Mouse (Mus musculus) lung, postnatal 4 days (tissue): ENCODE data around the gene Wdr4.

Experiments
- DNase-seq, 2 experiments: peaks; one replicate each; pipeline ENCODE4 v3.0.0; 2021

Gene Wdr4

DNA sequence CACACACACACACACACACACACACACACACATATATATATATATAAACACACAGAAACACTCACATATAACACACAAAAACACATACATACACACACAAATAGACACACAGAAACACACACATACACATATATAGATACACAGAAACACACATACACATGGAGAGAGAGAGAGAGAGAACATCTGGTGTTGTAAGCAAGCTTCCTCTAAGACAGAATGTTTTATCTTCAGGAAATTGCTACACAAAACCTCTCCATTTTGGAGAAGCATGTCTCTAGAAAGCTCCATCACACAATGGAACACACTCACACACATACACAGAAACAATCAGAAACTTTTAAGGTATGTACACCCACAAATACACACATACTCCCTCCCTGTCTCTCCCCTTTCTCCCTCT lies 28.4 kb downstream of the Wdr4 start:
- no peak for DNase-seq

DNA sequence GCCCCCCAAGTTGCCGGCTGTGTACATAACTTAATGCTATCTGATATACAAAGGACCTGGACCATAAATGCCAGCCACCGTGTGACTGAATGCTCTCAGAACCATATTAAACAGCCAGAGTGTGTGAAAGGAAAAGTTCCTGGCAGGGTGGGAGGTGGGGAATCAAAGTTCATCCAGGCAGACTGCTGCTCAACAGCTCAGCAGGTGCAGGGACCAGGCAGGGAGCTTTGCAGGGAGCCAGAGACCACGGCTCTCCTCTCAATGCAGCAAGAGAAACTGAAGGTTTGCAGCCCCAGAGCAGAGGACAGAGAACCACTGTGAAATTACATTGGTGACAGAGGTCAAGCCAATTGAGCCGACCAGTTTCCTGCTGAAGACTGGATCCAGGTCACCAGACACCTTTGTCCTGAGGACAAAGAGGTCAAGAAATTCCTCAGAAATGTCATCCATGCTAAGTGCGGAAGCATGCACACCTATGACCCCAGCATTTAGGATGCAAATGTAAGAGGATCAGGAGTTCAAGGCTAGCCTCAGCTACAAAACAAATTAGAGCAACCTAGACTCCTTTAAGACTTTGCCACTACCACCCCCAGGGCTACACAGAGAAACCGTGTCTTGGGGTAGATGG lies 32.2 kb downstream of the Wdr4 start:
- DNase-seq, result no peak

DNA sequence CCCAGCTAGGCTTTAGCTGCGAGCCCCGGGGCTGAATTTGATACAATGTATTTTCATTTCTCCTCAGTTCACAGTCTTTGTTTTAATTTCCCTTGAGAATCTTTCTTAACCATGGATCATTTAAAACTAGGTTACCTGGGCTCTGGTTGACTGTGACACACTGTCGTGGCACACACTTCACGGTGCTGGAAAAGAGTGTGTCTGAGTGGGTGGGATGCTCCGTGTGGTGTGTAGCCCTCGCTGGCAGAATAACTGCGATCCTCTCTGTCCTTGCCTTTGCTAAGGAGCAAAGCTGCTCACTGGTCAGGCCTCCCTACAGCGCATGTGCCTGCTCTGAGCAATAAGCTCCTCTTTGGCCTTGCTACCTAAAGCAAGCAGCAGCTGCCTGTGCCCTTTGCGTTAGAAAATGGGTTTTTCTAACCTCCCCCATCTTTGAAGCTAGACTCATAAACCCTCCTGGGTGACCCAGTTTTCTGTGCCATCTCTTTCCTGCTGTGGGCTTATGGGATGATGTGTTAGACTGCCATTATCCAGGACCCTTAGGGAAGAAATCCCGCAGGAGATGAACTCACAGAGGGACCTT lies 33.1 kb downstream of the Wdr4 start:
- no peak for DNase-seq

DNA sequence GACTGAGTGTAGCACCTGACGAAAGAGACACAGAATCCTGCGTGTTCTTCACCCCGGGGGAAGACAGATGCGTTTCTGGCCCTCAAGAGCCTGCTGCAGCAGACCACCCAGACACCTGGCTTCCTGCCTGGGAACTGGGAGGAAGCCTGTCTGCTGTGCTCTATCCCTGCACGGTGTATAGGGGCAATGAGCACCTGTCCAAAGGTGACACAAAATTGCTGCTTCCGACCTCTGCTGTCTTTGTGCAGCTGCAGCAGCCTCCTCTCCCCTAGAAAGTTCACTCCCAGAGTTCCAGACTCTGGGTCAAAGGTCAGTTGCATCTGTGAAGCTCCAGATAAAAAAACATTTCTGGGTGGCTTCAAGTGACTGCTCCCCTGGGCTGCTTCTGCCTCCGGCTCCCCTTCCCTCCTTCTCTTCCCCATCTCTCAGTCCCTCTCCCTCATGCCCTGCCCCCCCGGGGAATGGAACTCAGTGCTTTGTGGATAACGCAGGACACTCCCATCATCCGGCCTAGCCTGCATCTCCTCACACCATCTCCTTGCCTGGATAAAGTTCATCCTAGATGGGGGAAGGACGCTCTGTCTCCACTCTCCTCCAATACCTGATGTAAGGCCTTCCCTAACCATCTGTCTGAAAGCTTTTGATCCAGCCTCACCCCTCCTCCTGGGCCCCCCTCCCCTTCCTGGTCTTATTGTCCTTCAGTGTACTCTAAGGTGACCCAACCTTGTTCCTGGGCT lies 40.5 kb downstream of the Wdr4 start:
- DNase-seq, result no peak

DNA sequence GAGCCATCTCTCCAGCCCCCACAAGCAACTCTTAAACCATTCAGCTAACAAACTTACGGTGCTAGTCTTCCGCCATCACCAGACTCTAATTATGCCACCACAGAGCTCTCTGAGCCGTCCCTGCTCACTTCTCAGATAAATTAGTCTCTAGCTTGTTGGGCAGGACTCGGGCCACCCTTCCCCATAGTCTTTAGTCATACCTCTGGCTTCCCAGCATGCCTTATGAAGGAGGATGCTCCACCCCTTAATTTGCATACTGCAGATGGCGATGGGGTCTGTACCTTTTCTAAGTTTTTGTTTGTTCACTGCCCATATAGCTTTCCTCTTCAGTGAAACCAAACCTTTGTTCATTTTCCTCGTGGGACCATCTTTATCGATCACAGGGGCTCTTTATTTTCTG lies 41.2 kb downstream of the Wdr4 start:
- no peak for DNase-seq

DNA sequence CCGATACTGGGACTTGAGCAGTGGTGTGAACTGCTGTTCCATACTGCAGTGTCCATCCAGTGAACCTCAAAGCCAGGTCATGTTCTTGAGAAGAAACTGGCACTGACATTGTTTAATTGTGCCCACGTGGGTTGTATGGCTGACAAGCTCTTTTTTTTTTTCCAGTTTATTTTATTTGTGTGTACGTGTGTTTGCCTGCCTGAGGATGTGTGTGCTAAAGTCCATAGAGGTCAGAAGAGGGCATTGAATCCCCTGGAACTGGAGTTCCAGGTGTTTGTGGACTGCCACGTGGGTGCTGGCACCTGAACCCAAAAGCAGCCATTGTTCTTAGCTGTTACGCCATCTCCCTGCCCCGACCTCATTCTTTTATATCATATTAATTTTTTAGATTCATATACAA lies 45.4 kb downstream of the Wdr4 start:
- DNase-seq, result no peak

DNA sequence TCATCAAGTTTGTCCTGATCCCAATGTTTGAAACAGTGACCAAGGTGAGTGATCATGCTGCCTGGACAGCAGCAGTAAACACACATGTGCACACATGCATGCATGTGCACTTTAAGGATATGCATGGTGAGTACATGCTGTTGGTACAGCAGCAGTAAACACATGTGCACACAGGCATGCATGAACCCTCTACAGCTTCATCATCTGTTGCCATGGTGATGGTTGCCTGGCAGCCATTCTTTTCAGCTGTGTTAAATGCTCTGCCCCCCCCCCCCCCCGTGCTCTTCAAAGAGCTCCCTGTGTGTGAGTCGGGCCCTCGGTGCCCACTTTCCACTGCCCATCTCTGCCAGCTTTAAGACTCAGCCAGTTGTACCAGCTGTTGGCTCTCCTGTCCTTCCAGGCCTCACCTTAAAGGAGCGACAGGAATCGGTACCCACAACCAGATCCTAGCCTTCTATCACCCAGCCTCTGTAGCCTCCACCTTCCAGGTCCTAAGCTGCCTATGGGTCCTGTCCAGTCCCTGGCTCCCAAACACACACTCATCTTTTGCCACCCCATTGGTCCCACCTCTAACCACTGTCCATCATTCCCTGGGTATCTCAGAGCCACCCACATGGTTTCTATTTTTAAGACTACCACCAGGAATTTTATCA lies 48.9 kb downstream of the Wdr4 start:
- no peak for DNase-seq

DNA sequence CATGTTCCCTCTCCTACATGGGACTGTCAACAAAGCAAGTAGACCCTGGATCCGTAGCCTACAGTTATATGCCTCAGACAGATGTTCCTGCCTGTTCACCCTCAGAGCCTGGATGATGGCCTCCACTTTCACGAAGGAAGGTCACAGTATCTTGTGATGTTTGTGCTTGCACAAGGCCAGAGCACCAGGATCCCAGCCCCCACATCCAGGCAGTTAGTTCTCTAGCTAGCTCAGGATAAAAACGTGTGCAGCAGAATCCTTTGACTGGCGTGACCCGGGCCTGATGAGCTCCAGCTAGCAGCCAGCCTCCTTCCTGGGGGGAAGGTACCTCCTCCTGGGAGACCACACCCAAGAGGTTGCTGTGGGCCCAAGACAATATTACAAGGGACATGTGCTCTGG lies 51.3 kb downstream of the Wdr4 start:
- no peak for DNase-seq

DNA sequence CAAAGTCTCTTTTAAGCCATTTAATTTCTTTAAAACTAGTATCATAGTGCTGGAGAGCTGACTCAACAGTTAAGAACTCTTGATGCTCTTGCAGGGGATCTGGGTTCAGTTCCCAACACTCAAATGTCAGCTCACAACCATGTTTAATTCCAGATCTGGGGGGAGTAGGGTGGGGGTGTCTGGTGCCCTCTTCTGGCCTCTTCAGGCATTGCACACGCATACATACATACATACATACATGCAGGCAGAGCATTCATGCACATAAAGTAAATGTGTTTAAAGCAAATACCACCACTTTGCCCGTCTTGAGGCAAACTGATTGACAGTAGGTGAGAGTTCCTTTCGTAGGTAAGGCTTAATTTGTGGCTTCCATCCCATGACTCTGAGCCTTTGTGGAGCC lies 52.9 kb downstream of the Wdr4 start:
- no peak for DNase-seq

DNA sequence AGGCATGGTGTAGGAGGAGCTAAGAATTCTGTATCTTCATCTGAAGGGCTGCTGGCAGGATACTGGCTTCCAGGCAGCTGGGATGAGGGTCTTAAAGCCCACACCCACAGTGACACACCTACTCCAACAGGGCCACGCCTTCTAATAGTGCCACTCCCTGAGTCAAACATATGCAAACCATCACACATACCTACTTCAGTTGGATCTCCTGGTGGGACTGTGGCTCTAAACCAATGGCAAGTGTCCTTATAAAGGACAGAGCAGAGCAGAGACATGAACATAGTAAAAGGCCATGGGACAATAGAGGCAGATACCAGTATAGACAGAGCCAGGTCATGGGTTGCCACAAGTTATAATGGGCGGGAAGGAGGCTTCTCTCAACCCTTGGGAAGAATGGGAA lies 57.3 kb downstream of the Wdr4 start:
- no peak for DNase-seq

DNA sequence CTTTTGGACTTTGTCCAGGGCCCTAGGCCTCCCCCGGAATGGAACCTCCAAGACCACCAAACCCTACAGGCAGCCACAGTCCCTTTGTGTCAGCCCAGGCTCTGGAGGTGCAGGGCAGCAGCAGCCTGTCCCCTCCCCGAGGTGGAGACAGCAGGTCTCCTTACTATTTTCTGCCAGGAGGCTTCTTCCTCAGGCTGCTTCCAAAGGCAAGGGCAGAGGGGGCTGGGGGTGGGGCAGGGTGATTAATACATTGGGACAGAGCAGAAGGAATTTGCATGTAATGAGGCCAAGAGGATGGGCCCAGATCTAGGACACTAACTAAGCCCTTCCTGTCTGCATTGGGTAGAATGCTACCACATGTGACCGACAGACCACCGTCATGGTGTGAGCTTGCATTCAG lies 59.4 kb downstream of the Wdr4 start:
- no peak for DNase-seq

DNA sequence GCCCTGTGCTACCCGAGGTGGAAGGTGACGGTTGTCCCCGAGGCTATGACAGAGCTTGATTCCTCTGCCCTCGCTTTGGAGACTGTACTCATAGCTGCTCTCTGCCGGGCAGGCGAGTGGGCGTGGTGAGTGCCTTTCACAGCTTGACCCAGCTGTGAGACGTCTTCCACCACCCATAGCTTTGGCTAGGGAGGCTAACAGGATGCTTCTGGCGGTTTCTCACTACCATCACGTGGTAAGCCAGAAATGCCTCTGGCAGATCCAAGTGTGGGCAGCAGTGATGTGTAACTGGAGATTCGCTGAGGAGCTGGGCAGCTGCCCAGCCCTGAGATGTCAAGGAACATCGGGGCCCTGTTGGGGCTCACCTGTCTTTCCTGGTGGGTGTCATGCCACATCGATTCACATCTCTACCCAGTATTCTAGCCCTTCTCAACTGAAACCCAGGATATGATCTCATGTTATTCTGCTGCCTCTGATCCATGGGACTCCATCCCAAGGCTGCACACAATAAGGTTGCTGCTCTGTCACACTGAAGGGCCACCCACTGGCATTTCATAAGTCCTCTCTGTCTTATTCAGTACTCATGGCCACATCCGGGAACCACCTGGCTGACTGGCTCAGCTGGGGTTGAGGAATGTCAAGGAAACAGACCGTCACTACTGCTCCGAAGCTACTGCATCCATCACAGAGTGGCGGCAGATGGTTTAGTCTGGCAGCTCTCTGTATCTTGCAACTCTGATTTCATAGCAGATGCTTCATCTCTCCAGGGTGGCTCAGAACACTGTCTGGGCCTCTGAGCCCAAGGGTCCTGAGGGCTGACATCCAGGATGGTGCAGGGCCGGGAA lies 62.8 kb downstream of the Wdr4 start:
- peak; percentile 83 to 92 for DNase-seq

DNA sequence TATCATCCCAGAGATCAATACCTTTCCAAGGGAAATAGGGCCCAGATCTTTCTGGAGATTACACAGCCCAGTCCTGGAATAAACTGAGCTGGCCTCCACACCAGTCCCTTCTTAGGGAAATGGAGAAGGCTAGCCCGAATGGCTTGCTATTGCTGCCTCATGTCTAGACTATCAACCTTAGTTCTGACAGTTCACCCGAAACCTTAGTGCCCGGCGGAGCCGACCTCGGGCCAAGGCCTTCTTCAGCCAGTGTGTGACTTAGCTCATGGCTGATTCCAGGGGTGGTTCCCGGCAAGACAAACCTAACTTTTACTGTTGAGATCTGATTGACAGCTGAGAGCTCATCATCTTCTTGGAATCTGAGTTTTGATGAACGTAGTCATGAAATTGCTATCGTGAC lies 65.7 kb downstream of the Wdr4 start:
- no peak for DNase-seq

DNA sequence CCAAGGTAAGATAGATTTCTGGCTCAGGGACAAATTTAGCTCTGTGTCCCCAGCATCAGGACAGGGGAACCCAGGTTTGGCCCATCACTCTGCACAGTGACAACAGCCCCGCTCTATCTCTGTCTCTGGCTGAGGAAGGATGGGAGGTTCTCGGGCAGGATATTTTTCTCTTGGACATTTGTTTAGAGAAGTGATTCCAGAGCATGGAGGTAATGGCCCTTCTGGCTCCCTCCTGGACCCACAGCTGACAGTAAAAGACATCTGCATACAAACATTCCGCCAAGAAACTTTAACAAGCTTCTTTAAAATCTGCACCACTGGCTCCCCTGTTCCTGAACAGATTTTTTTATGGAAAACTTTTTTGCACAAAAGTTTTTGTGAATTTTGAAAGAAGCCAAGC lies 66.3 kb downstream of the Wdr4 start:
- no peak for DNase-seq

DNA sequence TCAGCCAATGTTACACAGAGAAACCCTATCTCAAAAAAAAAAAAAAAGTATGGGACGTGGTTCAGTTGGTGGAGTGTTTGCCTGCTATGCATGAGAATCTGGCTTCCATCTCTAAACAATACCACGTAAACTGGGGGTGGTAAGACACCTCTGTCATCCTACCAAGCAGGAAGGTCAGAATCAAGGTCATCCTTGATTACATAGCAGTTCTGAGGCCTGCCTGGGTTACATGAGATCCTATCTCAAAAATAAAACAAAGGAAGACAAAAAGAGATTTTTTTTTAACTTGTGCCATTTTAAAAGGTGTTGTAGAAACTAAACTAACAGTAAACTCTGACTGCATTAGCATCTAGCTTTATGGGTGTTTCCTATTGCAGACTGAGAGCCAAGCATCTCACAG lies 67.0 kb downstream of the Wdr4 start:
- no peak for DNase-seq

DNA sequence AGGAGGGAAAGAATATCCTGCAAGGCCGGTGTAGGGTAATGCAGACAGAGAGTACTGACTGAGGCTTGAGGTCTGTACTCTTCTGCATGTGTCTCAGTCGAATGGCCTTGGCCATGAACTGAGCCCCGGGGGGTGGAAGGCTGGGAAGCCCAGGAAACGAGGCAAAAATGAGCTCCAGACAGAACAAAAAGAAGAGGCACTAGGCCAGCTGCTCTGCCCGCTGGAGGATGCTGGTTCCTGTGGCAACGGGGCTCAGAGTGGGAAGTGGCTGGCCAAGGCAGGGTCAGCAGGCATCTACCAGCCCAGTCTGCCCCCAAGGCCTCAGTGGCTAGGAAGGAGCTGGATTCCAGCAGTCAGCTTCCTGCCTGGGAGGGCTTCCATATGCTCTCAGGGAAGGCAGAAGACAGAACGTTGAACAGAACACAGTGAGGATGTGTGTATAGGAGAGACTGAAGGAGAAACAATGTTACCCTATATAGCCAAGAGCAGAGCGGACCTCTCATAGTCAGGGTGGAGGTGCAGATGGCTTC lies 68.5 kb downstream of the Wdr4 start:
- peak; percentile 24 to 72 for DNase-seq

DNA sequence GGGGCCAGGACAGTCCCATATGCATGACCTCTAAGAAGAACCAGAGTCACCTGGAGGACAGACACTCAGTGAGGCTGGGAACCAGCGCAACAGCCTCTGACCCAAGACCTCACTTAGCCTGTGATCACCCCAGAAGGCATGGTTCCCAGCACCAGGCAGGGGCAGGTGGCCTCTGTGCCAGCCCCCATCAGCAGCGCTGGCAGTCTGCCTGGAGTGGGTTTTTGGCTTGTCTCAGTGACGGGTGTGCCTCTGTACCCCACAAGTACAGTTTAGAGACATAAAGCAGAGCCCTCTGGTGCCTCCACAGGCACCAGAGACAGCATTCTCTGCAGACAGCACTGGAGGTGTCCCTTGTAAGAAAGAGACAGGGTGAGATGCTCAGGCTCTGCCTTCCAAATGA lies 69.6 kb downstream of the Wdr4 start:
- no peak for DNase-seq

DNA sequence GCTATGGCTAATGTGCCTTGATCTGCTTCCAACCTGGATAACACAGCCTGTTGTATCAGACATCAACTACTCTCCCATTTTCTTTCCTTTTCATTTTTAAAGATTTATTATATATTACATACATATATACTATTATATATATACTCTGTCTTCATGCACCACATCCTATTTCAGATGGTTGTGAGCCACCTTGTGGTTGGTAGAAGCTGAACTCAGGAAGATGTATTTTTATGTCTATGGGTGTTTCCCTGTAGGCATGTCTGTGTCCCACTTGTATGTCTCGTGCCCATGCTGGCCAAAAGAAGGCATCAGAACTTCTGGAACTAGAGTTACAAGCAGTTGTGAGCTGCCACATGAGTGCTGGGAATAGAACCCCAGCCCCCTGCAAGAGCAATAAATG lies 71.3 kb downstream of the Wdr4 start:
- no peak for DNase-seq

DNA sequence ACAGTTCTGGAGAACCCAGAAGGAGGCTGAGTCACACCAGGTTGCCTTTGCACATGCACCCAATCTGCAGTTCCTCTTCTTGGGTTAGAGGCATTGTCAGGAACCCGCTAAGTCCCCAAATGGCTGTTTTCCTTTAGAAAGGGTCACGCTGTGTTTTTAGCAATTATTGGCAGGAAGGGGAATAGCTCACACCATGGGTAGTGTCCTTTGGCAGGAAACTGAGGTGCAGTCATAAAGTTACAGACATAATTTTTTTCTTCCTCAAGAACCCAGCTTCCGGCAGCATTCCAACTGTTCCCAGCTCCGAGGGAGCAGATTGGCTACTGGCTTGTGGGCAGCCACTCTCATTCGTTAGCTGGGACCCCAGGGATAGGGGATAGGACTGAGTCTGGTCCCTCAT lies 72.0 kb downstream of the Wdr4 start:
- no peak for DNase-seq

DNA sequence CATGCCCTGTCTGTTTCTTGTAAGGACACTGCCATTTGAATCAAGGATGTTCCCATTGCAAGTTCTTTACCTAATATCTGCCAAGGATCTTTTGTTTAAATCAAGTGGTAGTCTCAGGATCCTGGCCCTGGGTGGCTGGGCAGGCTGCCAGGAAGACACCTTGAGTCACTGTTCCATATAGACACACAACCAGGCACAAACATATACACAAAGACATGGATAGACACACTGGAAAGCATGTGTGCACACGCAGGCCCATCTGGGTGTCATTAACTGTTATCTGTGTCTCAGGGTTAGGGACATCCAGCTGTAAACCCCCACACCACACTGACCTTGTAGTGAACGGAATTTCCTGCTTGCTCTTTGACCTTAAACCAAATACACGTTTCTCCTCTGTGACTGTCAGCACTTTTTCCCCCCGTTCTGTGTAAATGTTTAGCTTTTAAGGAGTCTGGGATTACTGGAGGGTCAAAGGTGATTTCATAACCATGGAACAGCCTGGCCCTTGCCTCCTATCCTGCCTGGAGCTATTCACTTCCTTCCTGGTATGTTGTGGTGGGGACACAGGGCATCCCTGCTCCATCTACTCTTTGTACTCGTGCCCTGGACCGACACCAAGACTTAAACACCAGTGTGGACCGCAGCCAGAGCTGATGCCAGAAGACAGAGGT lies 74.6 kb downstream of the Wdr4 start:
- peak; percentile 37 to 73 for DNase-seq
